Mouse (Mus musculus) ES-CJ7 (cell line): ENCODE data around the gene Tesk1.

Experiments
- DNase-seq: peaks from one replicate; pipeline ENCODE4 v3.0.0; 2011; ENCODE audit warnings: low read depth, low spot score

Gene Tesk1

DNA sequence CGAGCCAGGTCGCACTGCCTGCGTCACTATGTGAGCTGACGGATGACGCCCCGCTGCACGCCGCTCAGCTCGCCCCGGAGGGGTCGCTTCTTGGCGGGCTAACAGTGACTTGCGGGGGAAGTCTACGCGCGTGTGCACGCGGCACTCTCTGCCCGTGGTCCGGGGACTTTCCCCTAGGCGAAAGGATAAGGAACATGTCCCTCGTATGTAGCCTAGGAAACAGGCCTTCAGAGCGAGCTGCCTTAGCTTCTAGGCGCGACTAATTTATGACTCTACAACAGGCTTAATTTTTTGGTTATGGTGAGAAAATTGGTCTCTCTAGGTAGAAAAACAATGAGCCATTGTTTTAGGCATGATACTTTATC lies 51.1 kb downstream of the Tesk1 start, which contains the start of gene Ccdc107:
TSS of gene Ccdc107 (plus strand) at position 80 of the 365 bp plus-strand sequence.
- DNase-seq, result peak; percentile 99

- DNase-seq, result peak; percentile 92
Observed at GRCm38 (mm10) chr4:43493186-43493845, 51.6 kb downstream of the Tesk1 start.

DNA sequence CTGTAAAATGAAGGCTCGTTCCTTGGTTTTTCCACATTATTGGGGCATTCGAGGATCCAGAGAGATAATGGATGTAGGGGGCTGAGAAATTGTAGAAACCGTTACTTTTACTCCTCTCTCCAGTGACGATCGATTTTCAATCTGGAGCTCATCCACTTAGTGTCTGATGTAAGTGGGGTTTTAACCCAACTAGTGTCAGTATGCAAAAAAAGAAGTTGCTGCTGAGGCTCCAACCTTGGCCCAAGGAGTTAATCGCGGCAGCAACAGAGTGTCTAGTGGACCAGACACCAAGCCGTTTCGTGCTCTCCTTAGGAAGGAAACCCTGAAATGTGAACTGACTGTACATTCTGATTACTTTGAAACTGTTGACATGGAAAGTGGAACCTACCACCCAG lies 52.1 kb downstream of the Tesk1 start:
- no peak for DNase-seq

GRCm38 (mm10) chr4:43496587-43496986 lies 54.8 kb downstream of the Tesk1 start:
- no peak for DNase-seq

DNA sequence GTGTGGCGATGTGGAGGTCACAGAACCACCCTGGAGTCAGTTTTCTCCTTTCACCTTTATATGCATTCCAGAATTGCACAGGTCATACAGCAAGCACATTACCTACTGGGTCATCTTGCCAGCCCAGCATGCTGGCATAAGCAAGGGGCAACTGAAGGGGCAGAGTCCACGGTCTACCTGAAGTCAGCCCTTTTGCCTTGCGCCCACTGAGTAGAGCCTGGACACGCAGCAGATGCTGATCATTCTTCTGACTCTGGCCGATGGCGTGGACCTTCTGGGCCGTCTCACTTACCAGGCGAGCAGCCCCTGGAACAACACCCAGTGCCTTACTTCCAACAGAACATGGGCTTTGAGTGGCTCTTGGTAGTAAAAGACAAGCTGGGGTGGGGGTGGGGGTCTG lies 55.7 kb downstream of the Tesk1 start:
- DNase-seq, result no peak
